Mouse (Mus musculus) olfactory bulb, adult 2 months (tissue): ENCODE measurements around the gene Anapc16. TPM values are rescaled to one million over a fixed set of nuclear protein-coding genes. Genes with fewer than 3 reads are reported as not detected.

Experiments used
- H3K27ac ChIP-seq: fragments of 200-500 bp; 2 replicates; pipeline ENCODE4 v1.5.1; 2012; ENCODE audit warnings: low read depth, low read length; ENCODE audit not compliant: insufficient read depth
- H3K4me1 ChIP-seq: fragments of 200-500 bp; 2 replicates; pipeline ENCODE4 v1.6.1; 2012; ENCODE audit warnings: low read length; ENCODE audit not compliant: control insufficient read depth, insufficient read depth
- H3K4me3 ChIP-seq: fragments of 200-500 bp; 2 replicates; pipeline ENCODE4 v1.5.1; 2012; ENCODE audit warnings: mild to moderate bottlenecking, low read depth, low read length, moderate library complexity; ENCODE audit not compliant: insufficient read depth
- CTCF ChIP-seq: fragments of 200-500 bp; IDR thresholded peaks from 2 replicates; pipeline ENCODE4 v1.5.1; 2012; ENCODE audit warnings: low read depth, mild to moderate bottlenecking, low read length, moderate library complexity; ENCODE audit not compliant: insufficient read depth
- POLR2A ChIP-seq: fragments of 200-500 bp; IDR thresholded peaks from 2 replicates; pipeline ENCODE4 v1.6.1; 2012; ENCODE audit warnings: mild to moderate bottlenecking, low read depth, low read length, moderate library complexity; ENCODE audit not compliant: insufficient read depth
- WGBS: fragments of 180-500 bp; shearing (Covaris S2); methylation state at CpG from one replicate; pipeline ENCODE4 v1.1.7; 2018; 5-methylcytosine and 5-hydroxymethylcytosine counted together
- polyA plus RNA-seq: library from polyadenylated mRNA; stranded (reverse); fragments of >200 nt; gene quantifications from 2 replicates; pipeline ENCODE4 v1.2.4, GENCODE M21; 2012; ENCODE audit warnings: low replicate concordance; ENCODE audit not compliant: missing spikeins, insufficient read depth, insufficient read length

Anapc16 gene
- polyA plus RNA-seq, 1 experiment: not detected

- 13% methylated on average over 15 of the region's 15 CpGs for WGBS
- H3K4me3 ChIP-seq: peak overlapping the region; percentile 69
- peaks cover 18% of the 10 kb centered on the region for H3K4me1 ChIP-seq
- peak overlapping the region; percentile 94; the same call in 1 of the 2 replicates for H3K27ac ChIP-seq
- TF ChIP-seq CTCF (no peak), POLR2A (no peak)
Measured at GRCm38 (mm10) chr10:59949783-59950605, 52.9 kb downstream of the Anapc16 start.

GRCm38 (mm10) chr10:59949255-59949648, 53.7 kb downstream of the Anapc16 start:
- Histone ChIP-seq H3K4me3 (peak overlapping the region; percentile 40), H3K27ac (no peak overlapping the region), H3K4me1 (peaks cover 18% of the 10 kb centered on the region)
- TF ChIP-seq POLR2A (no peak), CTCF (no peak)
- WGBS: 7% methylated on average over 1 of the region's 1 CpGs

- H3K4me1 ChIP-seq: peaks cover 19% of the 10 kb centered on the region
- WGBS: 42% methylated on average over 6 of the region's 6 CpGs
- TF ChIP-seq POLR2A: no peak
- no peak for TF ChIP-seq CTCF
- H3K4me3 ChIP-seq: no peak overlapping the region
- no peak overlapping the region for H3K27ac ChIP-seq
Measured at GRCm38 (mm10) chr10:59948363-59949254, 54.3 kb downstream of the Anapc16 start.

- WGBS: 51% methylated on average over 7 of the region's 7 CpGs
- H3K4me1 ChIP-seq: peaks cover 24% of the 10 kb centered on the region
- H3K4me3 ChIP-seq: no peak overlapping the region
- TF ChIP-seq POLR2A (no peak), CTCF (no peak)
- peak overlapping the region; percentile 37 for H3K27ac ChIP-seq
Measured at GRCm38 (mm10) chr10:59947296-59948073, 55.5 kb downstream of the Anapc16 start.

- 94% methylated on average over 5 of the region's 5 CpGs for WGBS
- Histone ChIP-seq H3K27ac (no peak overlapping the region), H3K4me1 (peaks cover 29% of the 10 kb centered on the region), H3K4me3 (no peak overlapping the region)
- TF ChIP-seq CTCF: no peak
- no peak for TF ChIP-seq POLR2A
Measured at GRCm38 (mm10) chr10:59946362-59946761, 56.6 kb downstream of the Anapc16 start.

- H3K4me3 ChIP-seq: no peak overlapping the region
- peaks cover 29% of the 10 kb centered on the region for H3K4me1 ChIP-seq
- TF ChIP-seq CTCF (no peak), POLR2A (no peak)
- H3K27ac ChIP-seq: no peak overlapping the region
- 100% methylated on average over 3 of the region's 3 CpGs for WGBS
Measured at GRCm38 (mm10) chr10:59945416-59945815, 57.5 kb downstream of the Anapc16 start.

GRCm38 (mm10) chr10:59943421-59943989, 59.4 kb downstream of the Anapc16 start:
- TF ChIP-seq CTCF (no peak), POLR2A (no peak)
- H3K4me1 ChIP-seq: peaks cover 23% of the 10 kb centered on the region
- no peak overlapping the region for H3K4me3 ChIP-seq
- peak overlapping the region; percentile 68 for H3K27ac ChIP-seq
- WGBS: 27% methylated on average over 13 of the region's 13 CpGs

- TF ChIP-seq CTCF (no peak), POLR2A (no peak)
- peaks cover 21% of the 10 kb centered on the region for H3K4me1 ChIP-seq
- H3K4me3 ChIP-seq: peak overlapping the region; percentile 21
- 1% methylated on average over 16 of the region's 16 CpGs for WGBS
- peak overlapping the region; percentile 68 for H3K27ac ChIP-seq
Measured at GRCm38 (mm10) chr10:59942847-59943420, 60.0 kb downstream of the Anapc16 start.
